Mouse (Mus musculus) heart, postnatal 0 days (tissue): ENCODE data around the gene Gstm6. TPM values are rescaled to one million over a fixed set of nuclear protein-coding genes. Genes with fewer than 3 reads are reported as not detected.
"Not testable (repeated sequence)": the region's sequence is repeated elsewhere in the genome, so short reads cannot be mapped to it uniquely, and the experiment has no call there.

ENCODE experiments used
- ATAC-seq: fragments of 200-750 bp; cut with Nextera tagmentation; 2 replicates; pipeline ENCODE4 v1.8.0; 2017; ENCODE audit warnings: low read depth, moderate number of reproducible peaks, moderate library complexity; ENCODE audit not compliant: insufficient read depth
- DNase-seq: peaks from one replicate; pipeline ENCODE4 v3.0.0-alpha.2; 2016; ENCODE audit warnings: low spot score
- H3K27ac ChIP-seq: fragments of 300-500 bp; sonication (generic); 2 replicates; pipeline ENCODE4 v1.5.1; 2014; ENCODE audit warnings: low read depth, mild to moderate bottlenecking
- H3K27me3 ChIP-seq: fragments of 300-500 bp; sonication (generic); 2 replicates; pipeline ENCODE4 v1.6.1; 2014; ENCODE audit warnings: low read length, mixed read lengths; ENCODE audit not compliant: control insufficient read depth, insufficient read depth
- H3K36me3 ChIP-seq: fragments of 300-500 bp; sonication (generic); replicated peaks from 2 replicates; pipeline ENCODE4 v1.6.1; 2014; ENCODE audit warnings: low read length, mixed read lengths; ENCODE audit not compliant: control insufficient read depth, insufficient read depth
- H3K4me1 ChIP-seq: fragments of 300-500 bp; sonication (generic); 2 replicates; pipeline ENCODE4 v1.6.1; 2014; ENCODE audit warnings: antibody characterized with exemption; ENCODE audit not compliant: control insufficient read depth, insufficient read depth
- H3K4me2 ChIP-seq: fragments of 300-500 bp; sonication (generic); 2 replicates; pipeline ENCODE4 v1.6.1; 2014; ENCODE audit warnings: low read depth, mild to moderate bottlenecking, low read length, moderate library complexity
- H3K4me3 ChIP-seq: fragments of 300-500 bp; sonication (generic); 2 replicates; pipeline ENCODE4 v1.5.1; 2014; ENCODE audit warnings: low read depth, low read length
- H3K9ac ChIP-seq: fragments of 300-500 bp; sonication (generic); replicated peaks from 2 replicates; pipeline ENCODE4 v1.6.1; 2014; ENCODE audit warnings: low read depth, low read length, mixed read lengths
- H3K9me3 ChIP-seq: fragments of 300-500 bp; sonication (generic); replicated peaks from 2 replicates; pipeline ENCODE4 v1.6.1; 2016; ENCODE audit warnings: low read length; ENCODE audit not compliant: control insufficient read depth
- CTCF ChIP-seq: IDR thresholded peaks from 2 replicates; pipeline ENCODE4 v1.5.1; 2016; ENCODE audit warnings: antibody characterized with exemption, control low read depth, low read depth
- EP300 ChIP-seq: IDR thresholded peaks from 2 replicates; pipeline ENCODE4 v1.6.1; 2016; ENCODE audit warnings: antibody characterized with exemption, low read depth
- WGBS: fragments of 180-500 bp; shearing (Covaris S2); extraction: QIAGEN DNeasy Blood & Tissue Kit; methylation state at CpG from one replicate; pipeline ENCODE4 v1.1.7; 2014; 5-methylcytosine and 5-hydroxymethylcytosine counted together
- polyA plus RNA-seq: library from polyadenylated mRNA; unstranded; fragments of >200 nt; fragmentation: Nextera tagmentation; extraction: Ambion mirVana; gene quantifications from 2 replicates; pipeline ENCODE4 v1.2.1, GENCODE M21; 2015
- total RNA-seq: library from RNA; depleted of rRNA; stranded (reverse); fragments of >200 nt; gene quantifications from 2 replicates; pipeline ENCODE4 v1.2.3, GENCODE M21; 2014; ENCODE audit warnings: low replicate concordance

The Gstm6 gene
- total and polyA plus RNA-seq, 2 experiments from 2014 or later, result 11.5 to 17.9 TPM

- H3K4me1 ChIP-seq, result no peaks in the 10 kb centered on the region
- H3K27ac ChIP-seq, result no peak within 1 kb of the TSS
- H3K4me3 ChIP-seq, result no peak within 1 kb of the TSS
- no peak within 1 kb of the TSS for H3K4me2 ChIP-seq
- ATAC-seq (no peak), DNase-seq (no peak)
- H3K9me3 ChIP-seq, result no peaks in the 10 kb centered on the region
- H3K27me3 ChIP-seq, result 0 out of 2 replicates have a peak, but pooled peaks cover 6% of the 10 kb centered on the region
- no peak within 1 kb of the TSS for H3K9ac ChIP-seq
- 53% methylated on average over 13 of the region's 13 CpGs for WGBS
- no peaks in the 10 kb centered on the region for H3K36me3 ChIP-seq
- TF ChIP-seq EP300, result no peak
These were observed 25.3 kb upstream of the Gstm6 start, which contains the start of gene Gstm3 for GRCm38 (mm10) chr3:107968724-107969395. Gene Gstm3 (minus strand): TSS chr3:107969283.

DNA sequence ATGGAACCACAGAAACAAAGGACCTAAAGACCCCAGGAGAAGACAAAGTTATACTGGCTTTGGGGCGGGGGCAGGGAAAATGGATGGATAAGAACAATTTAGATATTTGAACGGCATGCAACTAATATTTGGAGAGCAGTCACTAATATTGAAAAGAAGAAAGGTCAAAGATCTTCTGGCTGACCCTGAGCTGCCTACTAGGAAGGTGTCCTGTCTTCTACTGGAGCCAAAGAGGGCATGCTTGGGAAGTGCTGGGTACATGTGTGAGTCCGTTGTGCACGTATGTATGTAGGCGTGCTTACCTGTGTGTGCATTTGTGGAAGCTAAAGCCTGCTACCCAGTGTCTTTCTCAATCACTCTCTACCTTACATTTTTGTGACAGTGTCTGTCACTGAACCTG, 23.1 kb upstream of the Gstm6 start:
- H3K4me2 ChIP-seq, result no peak overlapping the region
- 0 out of 2 replicates have a peak, but pooled peaks cover 6% of the 10 kb centered on the region for H3K27me3 ChIP-seq
- H3K27ac ChIP-seq, result no peak overlapping the region
- H3K4me1 ChIP-seq, result no peaks in the 10 kb centered on the region
- H3K9me3 ChIP-seq, result no peaks in the 10 kb centered on the region
- TF ChIP-seq CTCF (no peak), EP300 (no peak)
- 92% methylated on average over 5 of the region's 5 CpGs for WGBS
- H3K36me3 ChIP-seq, result no peaks in the 10 kb centered on the region
- DNase-seq (no peak), ATAC-seq (no peak)
- H3K9ac ChIP-seq, result no peak overlapping the region
- no peak overlapping the region for H3K4me3 ChIP-seq

DNA sequence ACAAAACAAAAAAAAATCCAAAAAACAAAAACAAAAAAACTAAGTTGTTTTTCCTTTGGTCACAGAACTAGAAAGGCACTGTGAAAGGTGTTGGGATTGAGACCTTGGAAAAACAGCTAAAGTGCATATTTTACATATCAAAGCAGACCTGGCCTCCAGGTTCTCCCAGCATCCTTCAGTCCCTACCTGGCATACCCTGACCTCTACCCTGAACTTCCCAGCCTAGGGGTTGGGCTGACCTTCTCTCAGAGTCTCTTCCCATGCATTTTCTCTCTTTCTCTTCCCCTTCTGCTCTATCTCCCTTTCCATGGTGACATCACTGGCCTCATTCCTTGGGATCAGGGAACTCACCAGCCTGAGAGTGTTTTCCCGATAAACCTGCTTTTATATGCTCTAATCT, 22.0 kb upstream of the Gstm6 start:
- no peak for ATAC-seq
- Histone ChIP-seq H3K27ac (no peak overlapping the region), H3K27me3 (0 out of 2 replicates have a peak, but pooled peaks cover 6% of the 10 kb centered on the region), H3K36me3 (no peaks in the 10 kb centered on the region), H3K4me2 (no peak overlapping the region), H3K4me3 (no peak overlapping the region), H3K9me3 (no peaks in the 10 kb centered on the region), H3K4me1 (no peaks in the 10 kb centered on the region), H3K9ac (no peak overlapping the region)
- DNase-seq, result no peak
- no peak for TF ChIP-seq EP300
- no peak for TF ChIP-seq CTCF
- 51% methylated on average over 1 of the region's 1 CpGs for WGBS

- Histone ChIP-seq H3K4me1 (no peaks in the 10 kb centered on the region), H3K27ac (no peak overlapping the region), H3K4me2 (no peak overlapping the region), H3K27me3 (0 out of 2 replicates have a peak, but pooled peaks cover 4% of the 10 kb centered on the region), H3K4me3 (no peak overlapping the region), H3K9ac (no peak overlapping the region), H3K9me3 (no peaks in the 10 kb centered on the region), H3K36me3 (no peaks in the 10 kb centered on the region)
- WGBS, result 57% methylated on average over 5 of the region's 5 CpGs
- TF ChIP-seq CTCF (no peak), EP300 (no peak)
- ATAC-seq (no peak), DNase-seq (no peak)
These were observed 21.2 kb upstream of the Gstm6 start for GRCm38 (mm10) chr3:107964656-107965308.

- H3K27me3 ChIP-seq, result 0 out of 2 replicates have a peak, but pooled peaks cover 3% of the 10 kb centered on the region
- no peak overlapping the region for H3K27ac ChIP-seq
- H3K9me3 ChIP-seq, result no peaks in the 10 kb centered on the region
- TF ChIP-seq CTCF (no peak), EP300 (no peak)
- H3K9ac ChIP-seq, result no peak overlapping the region
- no peak overlapping the region for H3K4me2 ChIP-seq
- H3K4me3 ChIP-seq, result no peak overlapping the region
- WGBS, result 79% methylated on average over 4 of the region's 4 CpGs
- ATAC-seq (no peak), DNase-seq (no peak)
- no peaks in the 10 kb centered on the region for H3K4me1 ChIP-seq
- H3K36me3 ChIP-seq, result no peaks in the 10 kb centered on the region
These were observed 20.5 kb upstream of the Gstm6 start for GRCm38 (mm10) chr3:107964026-107964425.

DNA sequence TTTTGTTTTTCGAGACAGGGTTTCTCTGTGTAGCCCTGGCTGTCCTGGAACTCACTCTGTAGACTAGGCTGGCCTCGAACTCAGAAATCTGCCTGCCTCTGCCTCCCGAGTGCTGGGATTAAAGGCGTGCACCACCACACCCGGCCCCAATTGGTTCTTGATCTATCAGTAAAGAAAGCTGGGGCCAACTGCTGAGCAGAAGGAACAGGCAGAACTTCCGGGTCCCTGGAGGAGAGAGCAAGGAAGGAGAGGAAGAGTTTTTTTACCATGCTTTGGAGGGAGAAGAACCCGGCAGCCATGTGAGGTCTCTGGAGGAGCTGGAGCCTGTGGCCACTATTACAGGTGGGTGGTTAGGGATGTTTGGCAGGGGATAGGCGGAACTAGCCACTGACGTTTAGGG, 11.7 kb upstream of the Gstm6 start:
- WGBS, result 81% methylated on average over 9 of the region's 9 CpGs
- H3K36me3 ChIP-seq, result not testable (repeated sequence)

More for the DNA sequence above, 11.7 kb upstream of the Gstm6 start:
- not testable (repeated sequence) for ATAC-seq, H3K27me3 ChIP-seq, H3K9ac ChIP-seq, DNase-seq, H3K9me3 ChIP-seq, H3K4me3 ChIP-seq, H3K4me2 ChIP-seq, H3K27ac ChIP-seq, H3K4me1 ChIP-seq
